Mouse (Mus musculus) forelimb bud, embryonic 11.5 days (tissue): ENCODE data around the gene Chrna1.

ENCODE experiments used
- DNase-seq: peaks from one replicate; pipeline ENCODE4 v3.0.0-alpha.2; 2012; ENCODE audit warnings: low read depth, low spot score

The Chrna1 gene

GRCm38 (mm10) chr2:73521737-73522136 lies 58.4 kb downstream of the Chrna1 start:
- no peak for DNase-seq

- peak; percentile 53 for DNase-seq
Measured at GRCm38 (mm10) chr2:73518966-73519365, 61.2 kb downstream of the Chrna1 start.

GRCm38 (mm10) chr2:73518311-73518710 lies 61.8 kb downstream of the Chrna1 start:
- DNase-seq, result no peak

GRCm38 (mm10) chr2:73514178-73514577 lies 66.0 kb downstream of the Chrna1 start:
- DNase-seq, result no peak
